Mouse (Mus musculus): ENCODE measurements around the gene Cox7a2. TPM values are rescaled to one million over a fixed set of nuclear protein-coding genes. Genes with fewer than 3 reads are reported as not detected.

Cox7a2 gene
- polyA plus RNA-seq, 1 experiment: 349 TPM

DNA sequence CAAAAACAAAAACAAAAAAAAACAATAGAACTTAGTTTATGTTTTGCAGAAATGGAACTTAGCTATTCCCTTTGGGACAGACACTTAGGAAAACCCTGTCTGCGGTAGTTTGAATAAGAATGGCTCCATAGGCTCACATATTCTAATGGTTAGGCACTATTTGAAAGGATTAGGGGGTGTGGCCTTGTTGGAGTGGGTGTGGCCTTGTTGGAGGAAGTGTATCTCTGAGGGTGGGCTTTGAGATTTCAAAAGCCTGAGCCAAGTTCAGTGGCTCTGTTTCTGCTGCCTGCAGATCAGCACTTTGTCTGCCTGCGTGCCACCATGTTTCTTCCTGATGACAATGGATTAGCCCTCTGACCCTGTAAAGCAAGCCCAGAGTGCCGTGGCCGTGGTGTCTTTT is 14.6 kb downstream of the Cox7a2 start:
- Histone ChIP-seq H3K27me3 (ENCODE audit: control insufficient read depth, insufficient read depth, low read length) (no peaks in the 10 kb centered on the region), H3K4me1 (ENCODE audit: control insufficient read depth, insufficient read depth, insufficient read length, low read length) (no peaks in the 10 kb centered on the region), H3K4me3 (ENCODE audit: low read depth, low read length) (no peak overlapping the region), H3K36me3 (ENCODE audit: control insufficient read depth, insufficient read depth, low read length) (0 out of 2 replicates have a peak, but pooled peaks cover 1% of the 10 kb centered on the region), H3K27ac (ENCODE audit: insufficient read depth, low read depth, low read length) (no peak overlapping the region)
- TF ChIP-seq POLR2A (IDR thresholded peaks at IDR 0.05; ENCODE audit: low read depth, low read length) (no peak), CTCF (IDR thresholded peaks at IDR 0.05; ENCODE audit: extremely low read depth, insufficient read length, insufficient replicate concordance, low read depth, low read length) (no peak)
- WGBS: 78% methylated on average over 4 of the region's 4 CpGs

DNA sequence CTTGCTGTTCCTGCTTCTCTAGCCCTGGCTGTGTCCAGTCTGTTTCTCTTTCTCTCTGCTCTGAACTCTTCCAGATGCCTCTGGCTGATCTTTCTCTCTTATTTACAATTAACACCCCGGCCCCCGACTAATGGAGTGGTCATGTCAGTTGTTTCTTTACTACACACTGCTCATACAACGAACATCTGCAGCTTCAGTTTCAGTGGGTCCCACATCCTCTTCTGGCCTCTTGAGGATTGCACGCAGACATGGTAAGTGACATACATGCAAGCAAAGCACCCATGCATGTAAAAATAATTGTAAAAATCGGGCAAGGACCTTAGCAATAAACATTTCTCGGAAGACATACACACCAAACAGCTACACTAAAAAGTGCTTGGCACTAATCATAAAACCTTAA is 24.1 kb downstream of the Cox7a2 start:
- TF ChIP-seq POLR2A (IDR thresholded peaks at IDR 0.05; ENCODE audit: low read depth, low read length) (no peak), CTCF (IDR thresholded peaks at IDR 0.05; ENCODE audit: extremely low read depth, insufficient read length, insufficient replicate concordance, low read depth, low read length) (no peak)
- WGBS: 76% methylated on average over 6 of the region's 6 CpGs
- no peaks in the 10 kb centered on the region for H3K27me3 ChIP-seq (ENCODE audit: control insufficient read depth, insufficient read depth, low read length)
- H3K36me3 ChIP-seq (ENCODE audit: control insufficient read depth, insufficient read depth, low read length): no peaks in the 10 kb centered on the region
- H3K4me1 ChIP-seq (ENCODE audit: control insufficient read depth, insufficient read depth, insufficient read length, low read length): no peaks in the 10 kb centered on the region
- H3K27ac ChIP-seq (ENCODE audit: insufficient read depth, low read depth, low read length): no peak overlapping the region
- no peak overlapping the region for H3K4me3 ChIP-seq (ENCODE audit: low read depth, low read length)

DNA sequence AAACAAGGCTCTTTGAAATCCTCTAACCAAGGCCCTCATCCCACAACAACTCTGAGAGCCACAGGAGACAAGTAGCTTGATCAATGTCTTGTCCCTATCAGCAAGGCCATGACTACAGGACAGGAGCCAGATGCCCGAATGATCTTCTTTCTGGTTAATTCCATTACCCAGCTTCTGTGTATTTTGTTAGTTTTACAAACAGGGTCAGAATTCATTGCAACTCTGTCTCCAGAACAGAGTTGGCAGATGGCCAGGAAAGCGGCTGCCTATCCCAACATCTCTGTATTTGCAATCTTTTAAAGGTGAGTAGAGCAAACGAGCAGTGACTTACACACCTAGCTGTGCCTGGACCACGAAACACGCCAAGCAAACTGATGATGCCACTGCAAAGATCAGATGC is 29.4 kb downstream of the Cox7a2 start:
- no peak overlapping the region for H3K4me3 ChIP-seq (ENCODE audit: low read depth, low read length)
- no peaks in the 10 kb centered on the region for H3K4me1 ChIP-seq (ENCODE audit: control insufficient read depth, insufficient read depth, insufficient read length, low read length)
- H3K27me3 ChIP-seq (ENCODE audit: control insufficient read depth, insufficient read depth, low read length): no peaks in the 10 kb centered on the region
- no peaks in the 10 kb centered on the region for H3K36me3 ChIP-seq (ENCODE audit: control insufficient read depth, insufficient read depth, low read length)
- TF ChIP-seq POLR2A (IDR thresholded peaks at IDR 0.05; ENCODE audit: low read depth, low read length) (no peak), CTCF (IDR thresholded peaks at IDR 0.05; ENCODE audit: extremely low read depth, insufficient read length, insufficient replicate concordance, low read depth, low read length) (no peak)
- no peak overlapping the region for H3K27ac ChIP-seq (ENCODE audit: insufficient read depth, low read depth, low read length)
- WGBS: 49% methylated on average over 5 of the region's 5 CpGs

DNA sequence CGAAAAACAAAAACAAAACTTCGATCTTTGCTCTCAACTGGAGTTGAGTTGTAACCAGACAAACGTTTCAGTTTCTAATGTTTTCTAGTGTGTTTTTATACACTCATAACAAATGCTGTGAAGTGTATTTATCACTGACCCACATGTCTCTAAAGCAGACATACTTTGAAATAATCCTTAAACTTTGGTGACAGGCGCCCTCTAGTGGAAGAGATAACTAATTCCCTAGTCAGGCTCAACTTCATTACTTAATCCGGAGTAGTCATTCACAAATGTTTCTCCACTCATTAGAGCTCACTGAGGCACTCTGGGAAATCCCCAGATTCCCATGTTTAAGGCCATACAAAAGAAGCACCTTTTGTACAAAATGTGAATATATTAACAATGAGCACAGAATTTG is 36.6 kb downstream of the Cox7a2 start:
- H3K27ac ChIP-seq (ENCODE audit: insufficient read depth, low read depth, low read length): no peak overlapping the region
- WGBS: 29% methylated on average over 5 of the region's 5 CpGs
- H3K4me1 ChIP-seq (ENCODE audit: control insufficient read depth, insufficient read depth, insufficient read length, low read length): peaks cover 2% of the 10 kb centered on the region; the same call in 1 of the 2 replicates
- no peaks in the 10 kb centered on the region for H3K36me3 ChIP-seq (ENCODE audit: control insufficient read depth, insufficient read depth, low read length)
- H3K4me3 ChIP-seq (ENCODE audit: low read depth, low read length): no peak overlapping the region
- H3K27me3 ChIP-seq (ENCODE audit: control insufficient read depth, insufficient read depth, low read length): peaks cover 21% of the 10 kb centered on the region
- TF ChIP-seq CTCF (IDR thresholded peaks at IDR 0.05; ENCODE audit: extremely low read depth, insufficient read length, insufficient replicate concordance, low read depth, low read length): no peak
- TF ChIP-seq POLR2A (IDR thresholded peaks at IDR 0.05; ENCODE audit: low read depth, low read length): no peak

DNA sequence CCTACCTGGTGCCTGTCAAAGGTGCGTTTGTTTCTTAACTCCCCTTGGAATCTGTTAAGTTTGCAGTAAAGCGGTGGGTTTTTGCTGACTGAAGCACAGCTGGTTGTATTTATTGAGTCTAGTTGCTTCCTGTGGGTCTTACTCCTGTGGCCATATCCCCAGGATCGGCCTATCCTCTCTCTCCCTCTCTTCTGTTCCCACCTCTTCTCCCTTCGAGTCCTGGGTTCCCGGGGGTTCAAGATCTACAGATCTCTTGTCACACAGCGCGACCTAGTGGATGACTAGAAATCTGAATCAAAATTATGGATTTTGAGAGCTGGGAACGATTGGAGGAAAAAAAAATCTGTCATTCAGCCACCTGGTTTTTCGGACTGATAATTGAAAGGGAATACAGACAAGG is 38.6 kb downstream of the Cox7a2 start:
- 9% methylated on average over 9 of the region's 9 CpGs for WGBS
- peaks cover 2% of the 10 kb centered on the region; the same call in 1 of the 2 replicates for H3K4me1 ChIP-seq (ENCODE audit: control insufficient read depth, insufficient read depth, insufficient read length, low read length)
- no peak overlapping the region for H3K4me3 ChIP-seq (ENCODE audit: low read depth, low read length)
- peaks cover 26% of the 10 kb centered on the region for H3K27me3 ChIP-seq (ENCODE audit: control insufficient read depth, insufficient read depth, low read length)
- H3K27ac ChIP-seq (ENCODE audit: insufficient read depth, low read depth, low read length): no peak overlapping the region
- no peak for TF ChIP-seq POLR2A (IDR thresholded peaks at IDR 0.05; ENCODE audit: low read depth, low read length)
- TF ChIP-seq CTCF (IDR thresholded peaks at IDR 0.05; ENCODE audit: extremely low read depth, insufficient read length, insufficient replicate concordance, low read depth, low read length): peak; percentile 44; the same call in 1 of the 2 replicates
- H3K36me3 ChIP-seq (ENCODE audit: control insufficient read depth, insufficient read depth, low read length): no peaks in the 10 kb centered on the region

DNA sequence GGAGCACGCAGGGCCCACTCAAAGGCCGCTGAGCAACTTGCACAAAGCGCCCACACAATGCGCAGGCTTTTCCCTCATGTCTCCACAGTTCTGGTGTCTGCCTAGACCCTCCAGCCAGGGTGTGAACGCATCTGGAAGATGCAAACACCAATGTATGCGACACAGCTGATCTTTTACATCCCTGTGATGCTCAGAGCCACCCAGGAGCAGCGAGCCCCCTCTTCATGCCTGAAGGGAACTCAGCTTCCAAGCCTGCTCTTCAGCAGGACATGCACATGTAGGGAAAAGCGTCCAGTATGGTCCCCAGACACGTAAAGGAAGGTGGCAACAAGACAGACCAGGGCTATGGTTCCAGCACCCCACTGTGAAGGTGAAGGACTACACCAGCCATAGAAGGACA is 39.5 kb downstream of the Cox7a2 start:
- H3K4me1 ChIP-seq (ENCODE audit: control insufficient read depth, insufficient read depth, insufficient read length, low read length): peaks cover 2% of the 10 kb centered on the region; the same call in 1 of the 2 replicates
- WGBS: 61% methylated on average over 9 of the region's 9 CpGs
- no peak overlapping the region for H3K4me3 ChIP-seq (ENCODE audit: low read depth, low read length)
- no peaks in the 10 kb centered on the region for H3K36me3 ChIP-seq (ENCODE audit: control insufficient read depth, insufficient read depth, low read length)
- no peak overlapping the region for H3K27ac ChIP-seq (ENCODE audit: insufficient read depth, low read depth, low read length)
- TF ChIP-seq POLR2A (IDR thresholded peaks at IDR 0.05; ENCODE audit: low read depth, low read length) (no peak), CTCF (IDR thresholded peaks at IDR 0.05; ENCODE audit: extremely low read depth, insufficient read length, insufficient replicate concordance, low read depth, low read length) (no peak)
- peaks cover 26% of the 10 kb centered on the region for H3K27me3 ChIP-seq (ENCODE audit: control insufficient read depth, insufficient read depth, low read length)

DNA sequence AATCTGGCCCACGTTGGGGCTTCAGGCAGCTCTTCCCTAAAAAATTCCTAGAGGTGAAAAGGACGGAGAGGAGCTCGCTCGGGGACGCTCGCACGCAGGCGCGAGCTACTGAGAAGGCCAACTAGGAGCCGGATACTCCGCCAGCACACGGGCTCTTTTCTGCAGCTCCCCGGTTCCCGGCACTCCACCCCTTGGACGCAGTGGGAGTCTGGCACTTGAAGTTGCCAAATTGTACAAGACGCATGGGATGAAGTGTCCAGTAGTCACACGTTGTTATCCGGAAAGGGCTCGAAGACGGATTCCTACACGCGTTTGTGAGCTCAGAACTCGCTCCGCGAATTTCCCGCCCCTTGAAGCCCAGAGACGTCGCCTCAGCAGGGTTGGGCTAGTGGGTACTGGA is 40.2 kb downstream of the Cox7a2 start:
- WGBS: 2% methylated on average over 28 of the region's 28 CpGs
- Histone ChIP-seq H3K4me1 (ENCODE audit: control insufficient read depth, insufficient read depth, insufficient read length, low read length) (peaks cover 3% of the 10 kb centered on the region; the same call in 1 of the 2 replicates), H3K27me3 (ENCODE audit: control insufficient read depth, insufficient read depth, low read length) (peaks cover 26% of the 10 kb centered on the region), H3K36me3 (ENCODE audit: control insufficient read depth, insufficient read depth, low read length) (no peaks in the 10 kb centered on the region), H3K27ac (ENCODE audit: insufficient read depth, low read depth, low read length) (no peak overlapping the region), H3K4me3 (ENCODE audit: low read depth, low read length) (peak overlapping the region; percentile 6; the same call in 1 of the 2 replicates)
- TF ChIP-seq POLR2A (IDR thresholded peaks at IDR 0.05; ENCODE audit: low read depth, low read length) (no peak), CTCF (IDR thresholded peaks at IDR 0.05; ENCODE audit: extremely low read depth, insufficient read length, insufficient replicate concordance, low read depth, low read length) (no peak)
